Mouse (Mus musculus) induced T-regulatory cell, adult 2 months (primary cell): ENCODE results near the gene Naip1.
A peak's percentile ranks its signal among the peaks of the same experiment; 100 is the strongest.
"Not testable (repeated sequence)": the region's sequence is repeated elsewhere in the genome, so short reads cannot be mapped to it uniquely, and the experiment has no call there.

Experiments used
- DNase-seq: peaks from one replicate; pipeline ENCODE4 v3.0.0-alpha.2; 2012; ENCODE audit warnings: low read depth

Naip1 gene

GRCm38 (mm10) chr13:100452415-100453127 lies at the start of gene Naip1:
Naip1 (minus strand) TSS chr13:100452869.
- not testable (repeated sequence) for DNase-seq

- not testable (repeated sequence) for DNase-seq
Measured at GRCm38 (mm10) chr13:100499625-100500024, 47.0 kb upstream of the Naip1 start.

- DNase-seq, result no peak
Measured at GRCm38 (mm10) chr13:100495337-100495736, 42.7 kb upstream of the Naip1 start.

- DNase-seq, result peak; percentile 57
Measured at GRCm38 (mm10) chr13:100494370-100494769, 41.7 kb upstream of the Naip1 start.

GRCm38 (mm10) chr13:100493313-100493712 lies 40.6 kb upstream of the Naip1 start:
- DNase-seq, result peak; percentile 59

GRCm38 (mm10) chr13:100492061-100492787 lies 39.6 kb upstream of the Naip1 start, which contains the start of gene Gtf2h2:
Gtf2h2 (minus strand) TSS chr13:100492579.
- peak; percentile 94 for DNase-seq

GRCm38 (mm10) chr13:100491623-100492022 lies 39.0 kb upstream of the Naip1 start:
- no peak for DNase-seq

GRCm38 (mm10) chr13:100490424-100490823 lies 37.8 kb upstream of the Naip1 start:
- DNase-seq, result no peak

- DNase-seq, result no peak
Measured at GRCm38 (mm10) chr13:100483610-100484009, 30.9 kb upstream of the Naip1 start.

- no peak for DNase-seq
Measured at GRCm38 (mm10) chr13:100463527-100464222, 11.0 kb upstream of the Naip1 start.

- DNase-seq, result no peak
Measured at GRCm38 (mm10) chr13:100461336-100461735, 8.7 kb upstream of the Naip1 start.

GRCm38 (mm10) chr13:100449495-100449894 lies 3.2 kb downstream of the Naip1 start:
- DNase-seq, result no peak

- DNase-seq, result no peak
Measured at GRCm38 (mm10) chr13:100440116-100440515, 12.6 kb downstream of the Naip1 start.

- no peak for DNase-seq
Measured at GRCm38 (mm10) chr13:100438701-100439100, 14.0 kb downstream of the Naip1 start.

GRCm38 (mm10) chr13:100437322-100437825 lies 15.3 kb downstream of the Naip1 start:
- DNase-seq, result no peak

GRCm38 (mm10) chr13:100436556-100437163 lies 16.0 kb downstream of the Naip1 start:
- not testable (repeated sequence) for DNase-seq

GRCm38 (mm10) chr13:100419958-100420357 lies 32.7 kb downstream of the Naip1 start:
- not testable (repeated sequence) for DNase-seq

- no peak for DNase-seq
Measured at GRCm38 (mm10) chr13:100414428-100414827, 38.2 kb downstream of the Naip1 start.

GRCm38 (mm10) chr13:100409825-100410224 lies 42.8 kb downstream of the Naip1 start:
- no peak for DNase-seq

- DNase-seq, result no peak
Measured at GRCm38 (mm10) chr13:100409181-100409580, 43.5 kb downstream of the Naip1 start.

- peak; percentile 25 for DNase-seq
Measured at GRCm38 (mm10) chr13:100408242-100408641, 44.4 kb downstream of the Naip1 start.
